Mouse (Mus musculus) kidney, embryonic 14.5 days (tissue): Measurements from ENCODE around the gene Tpsg1. TPM values are rescaled to one million over a fixed set of nuclear protein-coding genes. Genes with fewer than 3 reads are reported as not detected.
A peak's percentile ranks its signal among the peaks of the same experiment; 100 is the strongest.

Experiments
- ATAC-seq: fragments of 200-750 bp; cut with Nextera tagmentation; 2 replicates; pipeline ENCODE4 v1.8.0; 2017; ENCODE audit warnings: moderate number of reproducible peaks, mild to moderate bottlenecking, moderate TSS enrichment, moderate library complexity; ENCODE audit not compliant: low FRiP score, low TSS enrichment
- H3K27ac ChIP-seq: fragments of 300-500 bp; sonication (generic); 2 replicates; pipeline ENCODE4 v1.5.1; 2014; ENCODE audit warnings: low read depth, mild to moderate bottlenecking, low read length, moderate library complexity, mixed read lengths
- H3K27me3 ChIP-seq: fragments of 300-500 bp; sonication (generic); 2 replicates; pipeline ENCODE4 v1.6.1; 2014; ENCODE audit warnings: mild to moderate bottlenecking, low read length; ENCODE audit not compliant: control insufficient read depth, insufficient read depth
- H3K36me3 ChIP-seq: fragments of 300-500 bp; sonication (generic); 2 replicates; pipeline ENCODE4 v1.6.1; 2014; ENCODE audit warnings: low read length, mixed read lengths; ENCODE audit not compliant: control insufficient read depth, insufficient read depth
- H3K4me1 ChIP-seq: fragments of 300-500 bp; sonication (generic); 2 replicates; pipeline ENCODE4 v1.6.1; 2014; ENCODE audit warnings: low read length, mixed read lengths; ENCODE audit not compliant: control insufficient read depth, insufficient read depth
- H3K4me2 ChIP-seq: fragments of 300-500 bp; sonication (generic); replicated peaks from 2 replicates; pipeline ENCODE4 v1.6.1; 2014; ENCODE audit warnings: low read depth, mild to moderate bottlenecking, low read length
- H3K4me3 ChIP-seq: fragments of 300-500 bp; sonication (generic); 2 replicates; pipeline ENCODE4 v1.5.1; 2014; ENCODE audit warnings: mild to moderate bottlenecking, low read length
- H3K9ac ChIP-seq: fragments of 300-500 bp; sonication (generic); 2 replicates; pipeline ENCODE4 v1.6.1; 2014; ENCODE audit warnings: low read depth, mild to moderate bottlenecking, low read length, moderate library complexity
- H3K9me3 ChIP-seq: fragments of 300-500 bp; sonication (generic); 2 replicates; pipeline ENCODE4 v1.6.1; 2016; ENCODE audit warnings: low read length; ENCODE audit not compliant: control insufficient read depth
- WGBS: fragments of 180-500 bp; shearing (Covaris S2); extraction: QIAGEN DNeasy Blood & Tissue Kit; methylation state at CpG from one replicate; pipeline ENCODE4 v1.1.7; 2014; 5-methylcytosine and 5-hydroxymethylcytosine counted together
- polyA plus RNA-seq: library from polyadenylated mRNA; unstranded; fragments of >200 nt; fragmentation: Nextera tagmentation; extraction: Ambion mirVana; gene quantifications from 2 replicates; pipeline ENCODE4 v1.2.1, GENCODE M21; 2014

Tpsg1 gene
- polyA plus RNA-seq, 1 experiment from 2014 or later: not detected

- H3K9me3 ChIP-seq: no peaks in the 10 kb centered on the region
- no peak overlapping the region for H3K9ac ChIP-seq
- H3K36me3 ChIP-seq: no peaks in the 10 kb centered on the region
- no peak overlapping the region for H3K27ac ChIP-seq
- H3K4me2 ChIP-seq: no peak overlapping the region
- no peaks in the 10 kb centered on the region for H3K27me3 ChIP-seq
- WGBS: 65% methylated on average over 2 of the region's 2 CpGs
- no peak overlapping the region for H3K4me3 ChIP-seq
- no peaks in the 10 kb centered on the region for H3K4me1 ChIP-seq
- ATAC-seq: no peak
These were observed 7.8 kb upstream of the Tpsg1 start for GRCm38 (mm10) chr17:25361291-25361690.

- H3K27ac ChIP-seq: no peak overlapping the region
- H3K36me3 ChIP-seq: no peaks in the 10 kb centered on the region
- H3K4me3 ChIP-seq: no peak overlapping the region
- H3K9ac ChIP-seq: no peak overlapping the region
- H3K4me2 ChIP-seq: no peak overlapping the region
- WGBS: 14% methylated on average over 1 of the region's 1 CpGs
- no peaks in the 10 kb centered on the region for H3K27me3 ChIP-seq
- no peak for ATAC-seq
- H3K9me3 ChIP-seq: no peaks in the 10 kb centered on the region
- H3K4me1 ChIP-seq: no peaks in the 10 kb centered on the region
These were observed 5.3 kb upstream of the Tpsg1 start for GRCm38 (mm10) chr17:25363726-25364125.

- Histone ChIP-seq H3K4me3 (no peak within 1 kb of the TSS), H3K9ac (no peak within 1 kb of the TSS), H3K36me3 (no peaks in the 10 kb centered on the region), H3K4me2 (no peak within 1 kb of the TSS), H3K27ac (no peak within 1 kb of the TSS), H3K27me3 (no peaks in the 10 kb centered on the region), H3K9me3 (no peaks in the 10 kb centered on the region), H3K4me1 (no peaks in the 10 kb centered on the region)
- no peak for ATAC-seq
- WGBS: 74% methylated on average over 2 of the region's 2 CpGs
These were observed 3.1 kb upstream of the Tpsg1 start, which contains the start of gene Tpsb2 for GRCm38 (mm10) chr17:25366005-25366404. TSS of gene Tpsb2 (plus strand) at chr17:25366305.

DNA sequence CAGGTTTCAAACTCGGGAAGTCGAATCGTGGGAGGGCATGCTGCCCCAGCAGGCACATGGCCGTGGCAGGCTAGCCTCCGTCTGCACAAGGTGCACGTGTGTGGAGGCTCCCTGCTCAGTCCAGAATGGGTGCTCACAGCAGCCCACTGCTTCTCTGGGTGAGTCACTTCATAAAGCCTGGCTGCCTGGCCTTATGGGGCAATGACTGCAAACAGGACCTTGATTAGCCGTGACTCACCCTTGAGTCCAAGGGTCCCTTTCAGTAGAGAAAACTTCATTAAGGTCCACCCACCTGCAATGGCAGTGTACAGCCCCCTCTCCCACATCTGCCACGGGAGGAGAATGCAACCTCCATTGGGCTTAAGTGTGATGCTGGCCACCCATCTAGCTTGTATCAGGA is 3.4 kb downstream of the Tpsg1 start:
- Histone ChIP-seq H3K36me3 (peaks cover 7% of the 10 kb centered on the region; the same call in 1 of the 2 replicates), H3K4me3 (no peak overlapping the region), H3K4me2 (no peak overlapping the region), H3K27ac (no peak overlapping the region), H3K4me1 (no peaks in the 10 kb centered on the region), H3K27me3 (no peaks in the 10 kb centered on the region), H3K9me3 (no peaks in the 10 kb centered on the region), H3K9ac (no peak overlapping the region)
- no peak for ATAC-seq
- 70% methylated on average over 8 of the region's 8 CpGs for WGBS

- no peak overlapping the region for H3K9ac ChIP-seq
- ATAC-seq: peak; percentile 59
- 35% methylated on average over 9 of the region's 9 CpGs for WGBS
These were observed 4.9 kb downstream of the Tpsg1 start for GRCm38 (mm10) chr17:25374011-25374410.

GRCm38 (mm10) chr17:25394526-25394925 is 25.5 kb downstream of the Tpsg1 start:
- no peak for ATAC-seq
- 87% methylated on average over 4 of the region's 4 CpGs for WGBS
- Histone ChIP-seq H3K27ac (no peak overlapping the region), H3K4me1 (no peaks in the 10 kb centered on the region), H3K36me3 (peaks cover 12% of the 10 kb centered on the region; the same call in 1 of the 2 replicates), H3K4me2 (no peak overlapping the region), H3K9me3 (no peaks in the 10 kb centered on the region), H3K9ac (no peak overlapping the region), H3K27me3 (no peaks in the 10 kb centered on the region; the same call in 1 of the 2 replicates), H3K4me3 (no peak overlapping the region)

More at GRCm38 (mm10) chr17:25374011-25374410, 4.9 kb downstream of the Tpsg1 start:
- Histone ChIP-seq H3K9me3 (no peaks in the 10 kb centered on the region), H3K4me2 (no peak overlapping the region), H3K27ac (no peak overlapping the region), H3K36me3 (peaks cover 7% of the 10 kb centered on the region; the same call in 1 of the 2 replicates), H3K4me1 (no peaks in the 10 kb centered on the region), H3K27me3 (no peaks in the 10 kb centered on the region), H3K4me3 (no peak overlapping the region)

- H3K4me2 ChIP-seq: no peak overlapping the region
These were observed 28.9 kb downstream of the Tpsg1 start for GRCm38 (mm10) chr17:25397804-25398519.

DNA sequence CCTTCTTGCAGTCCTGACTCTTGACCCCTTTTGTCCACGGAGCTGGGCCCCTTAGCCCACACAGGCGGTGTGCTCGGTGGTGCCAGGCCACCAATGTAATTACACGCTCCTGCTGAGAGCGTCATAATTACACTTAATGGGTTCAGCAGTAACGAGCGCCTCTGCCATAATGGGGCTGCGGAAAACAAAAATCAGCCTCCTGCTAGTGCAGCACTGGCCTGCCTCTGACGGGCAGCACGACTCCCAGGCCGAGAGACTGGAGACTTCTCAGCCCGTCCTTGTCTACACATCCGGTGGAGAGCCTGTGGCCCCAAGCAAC is 29.4 kb downstream of the Tpsg1 start:
- Histone ChIP-seq H3K4me1 (peaks cover 4% of the 10 kb centered on the region; the same call in 1 of the 2 replicates), H3K27me3 (no peaks in the 10 kb centered on the region; the same call in 1 of the 2 replicates), H3K4me3 (no peak overlapping the region), H3K9ac (no peak overlapping the region), H3K36me3 (no peaks in the 10 kb centered on the region), H3K4me2 (no peak overlapping the region), H3K9me3 (no peaks in the 10 kb centered on the region), H3K27ac (no peak overlapping the region)
- no peak for ATAC-seq
- WGBS: 42% methylated on average over 13 of the region's 13 CpGs

More at GRCm38 (mm10) chr17:25397804-25398519, 28.9 kb downstream of the Tpsg1 start:
- ATAC-seq: peak; percentile 36
- no peak overlapping the region for H3K9ac ChIP-seq
- peaks cover 4% of the 10 kb centered on the region; the same call in 1 of the 2 replicates for H3K4me1 ChIP-seq
- no peaks in the 10 kb centered on the region for H3K9me3 ChIP-seq
- H3K27ac ChIP-seq: no peak overlapping the region
- H3K4me3 ChIP-seq: no peak overlapping the region
- H3K36me3 ChIP-seq: no peaks in the 10 kb centered on the region
- no peaks in the 10 kb centered on the region; the same call in 1 of the 2 replicates for H3K27me3 ChIP-seq
- WGBS: 34% methylated on average over 14 of the region's 14 CpGs

GRCm38 (mm10) chr17:25400443-25400842 is 31.4 kb downstream of the Tpsg1 start:
- Histone ChIP-seq H3K9me3 (no peaks in the 10 kb centered on the region), H3K4me2 (no peak overlapping the region), H3K9ac (no peak overlapping the region), H3K27me3 (no peaks in the 10 kb centered on the region; the same call in 1 of the 2 replicates), H3K4me1 (peaks cover 15% of the 10 kb centered on the region), H3K36me3 (no peaks in the 10 kb centered on the region), H3K27ac (no peak overlapping the region), H3K4me3 (no peak overlapping the region)
- no peak for ATAC-seq
- 6% methylated on average over 7 of the region's 7 CpGs for WGBS
